Mouse (Mus musculus): ENCODE results near the gene Dnajc24. TPM values are rescaled to one million over a fixed set of nuclear protein-coding genes. Genes with fewer than 3 reads are reported as not detected.

Dnajc24 gene
- polyA plus RNA-seq, 1 experiment = 37.0 TPM

DNA sequence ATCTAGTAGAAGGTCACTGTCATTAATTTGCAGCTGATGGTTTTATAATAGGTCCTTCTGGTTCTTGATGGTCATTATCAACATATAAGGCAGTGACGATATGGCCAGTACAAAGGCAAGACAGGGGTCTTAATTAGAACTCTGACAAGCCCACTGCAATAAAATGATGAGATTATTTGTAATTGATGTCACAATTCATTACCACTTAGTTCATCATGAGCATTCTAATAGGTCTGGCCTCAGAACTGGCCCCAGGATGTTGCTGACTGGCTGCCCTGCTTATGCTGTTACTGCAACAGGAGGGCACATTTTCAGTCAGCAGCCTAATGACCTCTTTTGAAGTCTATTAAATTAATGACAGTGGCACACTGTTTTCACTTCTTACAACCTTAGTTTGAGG lies 39.9 kb downstream of the Dnajc24 start:
- no peaks in the 10 kb centered on the region for H3K4me1 ChIP-seq (ENCODE audit: control insufficient read depth, insufficient read depth, low read length)
- H3K36me3 ChIP-seq (ENCODE audit: control insufficient read depth, insufficient read depth, low read length, poor library complexity, severe bottlenecking) = no peaks in the 10 kb centered on the region; the same call in 1 of the 2 replicates
- H3K27me3 ChIP-seq (ENCODE audit: control insufficient read depth, insufficient read depth, low read length, poor library complexity, severe bottlenecking) = no peaks in the 10 kb centered on the region
- H3K9ac ChIP-seq (ENCODE audit: low read depth, poor library complexity, severe bottlenecking) = no peak overlapping the region
- no peaks in the 10 kb centered on the region for H3K9me3 ChIP-seq (replicated peaks; ENCODE audit: control insufficient read depth, insufficient read depth, low read length, poor library complexity, severe bottlenecking)
- H3K27ac ChIP-seq (ENCODE audit: insufficient read depth, low read length) = no peak overlapping the region
- H3K4me3 ChIP-seq (ENCODE audit: low read depth, low read length) = no peak overlapping the region
- no peak for TF ChIP-seq POLR2A (IDR thresholded peaks at IDR 0.05; ENCODE audit: insufficient read depth, low read length)
- TF ChIP-seq EP300 (IDR thresholded peaks at IDR 0.05; ENCODE audit: insufficient read depth, low read depth, low read length) = no peak
- no peak for TF ChIP-seq CTCF (IDR thresholded peaks at IDR 0.05; ENCODE audit: low read depth, low read length)

- Histone ChIP-seq H3K4me1 (ENCODE audit: control insufficient read depth, insufficient read depth, low read length) (no peaks in the 10 kb centered on the region), H3K27ac (ENCODE audit: insufficient read depth, low read length) (no peak overlapping the region), H3K27me3 (ENCODE audit: control insufficient read depth, insufficient read depth, low read length, poor library complexity, severe bottlenecking) (no peaks in the 10 kb centered on the region), H3K9me3 (replicated peaks; ENCODE audit: control insufficient read depth, insufficient read depth, low read length, poor library complexity, severe bottlenecking) (no peaks in the 10 kb centered on the region), H3K4me3 (ENCODE audit: low read depth, low read length) (no peak overlapping the region), H3K9ac (ENCODE audit: low read depth, poor library complexity, severe bottlenecking) (no peak overlapping the region), H3K36me3 (ENCODE audit: control insufficient read depth, insufficient read depth, low read length, poor library complexity, severe bottlenecking) (no peaks in the 10 kb centered on the region)
- TF ChIP-seq EP300 (IDR thresholded peaks at IDR 0.05; ENCODE audit: insufficient read depth, low read depth, low read length) (no peak), CTCF (IDR thresholded peaks at IDR 0.05; ENCODE audit: low read depth, low read length) (no peak), POLR2A (IDR thresholded peaks at IDR 0.05; ENCODE audit: insufficient read depth, low read length) (no peak)
These were observed 49.5 kb downstream of the Dnajc24 start for GRCm38 (mm10) chr2:105953862-105954261.

DNA sequence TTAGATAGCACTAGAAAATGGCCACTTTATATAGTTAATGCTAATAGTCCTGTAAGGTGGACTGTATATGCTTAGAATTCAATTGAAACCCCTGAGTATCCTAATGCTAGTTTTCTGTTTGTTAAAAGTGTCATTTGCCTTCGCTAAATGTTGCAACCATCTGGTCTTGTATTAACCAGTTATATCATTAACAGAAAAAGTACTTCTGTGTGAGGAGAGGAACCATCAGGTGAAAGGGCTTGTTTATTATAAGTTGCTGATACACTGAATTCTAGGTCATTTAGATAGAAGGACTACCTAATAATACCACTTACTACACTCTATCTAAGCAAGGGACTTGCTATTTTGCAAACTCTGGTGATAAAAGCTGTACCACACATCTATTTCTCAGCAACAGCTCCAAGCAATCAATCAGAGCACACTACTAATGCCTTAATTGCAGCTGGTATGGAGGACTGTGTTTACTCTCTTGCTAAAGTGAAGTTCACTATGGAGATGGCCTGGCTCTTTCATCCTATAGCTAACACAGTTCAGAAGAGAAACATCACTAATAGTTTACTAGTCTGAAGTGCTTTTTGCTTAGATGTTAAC lies 51.9 kb downstream of the Dnajc24 start:
- Histone ChIP-seq H3K4me3 (ENCODE audit: low read depth, low read length) (no peak overlapping the region), H3K4me1 (ENCODE audit: control insufficient read depth, insufficient read depth, low read length) (no peaks in the 10 kb centered on the region), H3K9ac (ENCODE audit: low read depth, poor library complexity, severe bottlenecking) (no peak overlapping the region), H3K27me3 (ENCODE audit: control insufficient read depth, insufficient read depth, low read length, poor library complexity, severe bottlenecking) (no peaks in the 10 kb centered on the region), H3K9me3 (replicated peaks; ENCODE audit: control insufficient read depth, insufficient read depth, low read length, poor library complexity, severe bottlenecking) (no peaks in the 10 kb centered on the region), H3K36me3 (ENCODE audit: control insufficient read depth, insufficient read depth, low read length, poor library complexity, severe bottlenecking) (no peaks in the 10 kb centered on the region), H3K27ac (ENCODE audit: insufficient read depth, low read length) (no peak overlapping the region)
- TF ChIP-seq CTCF (IDR thresholded peaks at IDR 0.05; ENCODE audit: low read depth, low read length) = no peak
- TF ChIP-seq POLR2A (IDR thresholded peaks at IDR 0.05; ENCODE audit: insufficient read depth, low read length) = no peak
- no peak for TF ChIP-seq EP300 (IDR thresholded peaks at IDR 0.05; ENCODE audit: insufficient read depth, low read depth, low read length)

DNA sequence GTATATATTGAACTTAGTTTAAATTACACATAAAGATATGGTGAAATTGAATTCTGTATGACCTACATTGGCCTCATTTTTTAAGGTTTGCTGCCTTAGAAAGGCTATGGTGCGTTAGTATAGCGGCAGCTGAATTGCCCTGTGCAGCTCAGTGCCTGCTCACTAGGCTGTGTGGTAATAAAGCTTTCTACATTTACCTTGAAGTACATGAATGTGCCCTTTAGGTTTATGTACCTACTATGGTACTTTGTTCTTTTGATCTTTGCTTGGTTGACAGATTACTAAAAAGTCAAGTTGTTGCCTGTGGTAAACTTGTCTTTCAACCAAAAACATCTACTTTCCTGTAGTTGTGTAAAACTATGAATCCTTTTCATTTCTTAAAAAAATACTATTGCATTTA lies 53.2 kb downstream of the Dnajc24 start:
- H3K27me3 ChIP-seq (ENCODE audit: control insufficient read depth, insufficient read depth, low read length, poor library complexity, severe bottlenecking) = no peaks in the 10 kb centered on the region
- no peak overlapping the region for H3K27ac ChIP-seq (ENCODE audit: insufficient read depth, low read length)
- H3K9me3 ChIP-seq (replicated peaks; ENCODE audit: control insufficient read depth, insufficient read depth, low read length, poor library complexity, severe bottlenecking) = no peaks in the 10 kb centered on the region
- H3K4me3 ChIP-seq (ENCODE audit: low read depth, low read length) = no peak overlapping the region
- no peaks in the 10 kb centered on the region for H3K4me1 ChIP-seq (ENCODE audit: control insufficient read depth, insufficient read depth, low read length)
- H3K9ac ChIP-seq (ENCODE audit: low read depth, poor library complexity, severe bottlenecking) = no peak overlapping the region
- no peaks in the 10 kb centered on the region for H3K36me3 ChIP-seq (ENCODE audit: control insufficient read depth, insufficient read depth, low read length, poor library complexity, severe bottlenecking)
- TF ChIP-seq POLR2A (IDR thresholded peaks at IDR 0.05; ENCODE audit: insufficient read depth, low read length) = no peak
- no peak for TF ChIP-seq EP300 (IDR thresholded peaks at IDR 0.05; ENCODE audit: insufficient read depth, low read depth, low read length)
- TF ChIP-seq CTCF (IDR thresholded peaks at IDR 0.05; ENCODE audit: low read depth, low read length) = no peak

GRCm38 (mm10) chr2:105917623-105918346 lies 85.6 kb downstream of the Dnajc24 start:
- Histone ChIP-seq H3K9me3 (replicated peaks; ENCODE audit: control insufficient read depth, insufficient read depth, low read length, poor library complexity, severe bottlenecking) (no peaks in the 10 kb centered on the region), H3K4me1 (ENCODE audit: control insufficient read depth, insufficient read depth, low read length) (no peaks in the 10 kb centered on the region), H3K4me3 (ENCODE audit: low read depth, low read length) (no peak overlapping the region), H3K36me3 (ENCODE audit: control insufficient read depth, insufficient read depth, low read length, poor library complexity, severe bottlenecking) (no peaks in the 10 kb centered on the region), H3K27ac (ENCODE audit: insufficient read depth, low read length) (no peak overlapping the region), H3K27me3 (ENCODE audit: control insufficient read depth, insufficient read depth, low read length, poor library complexity, severe bottlenecking) (no peaks in the 10 kb centered on the region), H3K9ac (ENCODE audit: low read depth, poor library complexity, severe bottlenecking) (no peak overlapping the region)
- TF ChIP-seq POLR2A (IDR thresholded peaks at IDR 0.05; ENCODE audit: insufficient read depth, low read length) = no peak
- no peak for TF ChIP-seq EP300 (IDR thresholded peaks at IDR 0.05; ENCODE audit: insufficient read depth, low read depth, low read length)
- no peak for TF ChIP-seq CTCF (IDR thresholded peaks at IDR 0.05; ENCODE audit: low read depth, low read length)

Other genes starting within 250 kb of the Dnajc24 start
- 20.5 and 20.9 TPM in 2 replicates for gene Elp4, start 99.0 kb downstream of the Dnajc24 start, polyA plus RNA-seq (2011; ENCODE audit: insufficient read depth, insufficient read length, low read depth, missing spikeins)
- 25.0 and 25.1 TPM in 2 replicates for gene Immp1l, start 98.9 kb downstream of the Dnajc24 start, polyA plus RNA-seq (2011; ENCODE audit: insufficient read depth, insufficient read length, low read depth, missing spikeins)

All from ES-Bruce4 (cell line).